Mouse (Mus musculus) ES-CJ7 (cell line): ENCODE measurements around the gene Zbtb7a.

Experiments
- DNase-seq: peaks from one replicate; pipeline ENCODE4 v3.0.0; 2011; ENCODE audit warnings: low read depth, low spot score

Gene Zbtb7a

DNA sequence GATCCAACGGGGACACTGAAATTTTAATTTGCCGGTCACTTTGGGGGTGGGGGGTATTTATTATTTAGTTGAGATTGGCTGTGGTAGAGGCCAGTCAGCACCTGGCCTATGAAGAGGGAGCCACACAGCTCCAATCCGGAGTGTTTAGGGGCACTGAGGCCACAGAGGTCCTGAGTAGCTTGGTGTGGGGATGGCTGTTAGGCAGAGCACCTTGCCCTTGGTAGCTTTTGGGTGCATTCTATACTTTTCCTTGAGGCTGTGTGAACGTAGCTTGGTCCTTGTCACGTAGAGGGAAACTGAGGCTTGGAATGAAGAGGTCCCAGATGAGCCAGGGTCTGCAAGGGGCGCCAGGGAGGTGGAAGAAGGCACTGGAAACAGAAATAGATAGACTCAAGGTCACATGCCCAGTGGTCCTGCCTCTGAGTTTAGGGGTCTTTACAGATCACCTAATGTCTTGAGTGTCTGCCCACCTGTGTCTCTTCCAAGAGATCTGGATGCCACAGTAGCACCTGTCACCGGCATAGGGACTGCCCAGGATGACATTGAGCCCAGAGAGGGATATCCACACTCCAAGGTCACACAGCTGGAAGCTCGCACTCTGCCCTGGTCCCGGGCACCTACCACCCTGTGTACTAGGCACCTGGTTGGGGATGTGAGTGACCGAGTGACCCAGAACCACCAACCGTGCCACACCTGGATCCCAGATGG, 4.0 kb downstream of the Zbtb7a start:
- DNase-seq, result no peak

DNA sequence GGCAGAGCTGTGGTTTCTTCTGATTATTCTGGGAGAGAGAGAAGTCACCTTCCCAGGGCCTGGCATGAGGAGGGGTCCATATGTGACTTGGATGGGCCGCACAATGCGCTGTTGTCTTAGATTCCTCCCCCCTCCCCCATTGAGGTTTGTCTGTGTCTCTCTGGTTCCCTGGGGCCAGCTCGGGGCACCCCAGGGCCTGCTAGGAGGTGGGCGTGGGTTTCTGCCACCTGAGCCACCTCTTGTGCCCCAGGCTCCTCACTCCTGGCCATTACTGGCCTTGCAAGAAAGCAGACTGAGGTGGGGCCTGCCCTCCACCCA, 4.5 kb downstream of the Zbtb7a start:
- no peak for DNase-seq

DNA sequence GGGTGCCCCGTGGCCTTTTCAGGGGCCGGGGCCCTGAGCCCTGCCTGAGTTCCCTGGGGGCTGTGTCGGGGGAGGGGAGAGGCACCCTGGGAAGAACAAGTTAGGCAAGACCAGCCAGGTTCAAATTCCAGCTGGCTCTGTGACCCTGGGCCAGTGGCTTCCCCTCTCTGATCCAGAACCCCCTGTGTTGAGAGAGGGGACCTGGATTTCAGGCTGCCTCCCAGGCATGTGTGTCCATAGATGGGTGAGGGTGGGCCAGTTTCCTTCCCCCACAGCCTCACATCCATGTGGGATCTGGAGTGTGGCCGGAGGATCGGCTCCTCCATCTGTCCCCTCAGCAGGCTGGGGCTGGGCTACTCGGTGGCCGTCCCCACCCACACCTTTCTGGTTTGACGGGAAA, 5.0 kb downstream of the Zbtb7a start:
- DNase-seq, result no peak

DNA sequence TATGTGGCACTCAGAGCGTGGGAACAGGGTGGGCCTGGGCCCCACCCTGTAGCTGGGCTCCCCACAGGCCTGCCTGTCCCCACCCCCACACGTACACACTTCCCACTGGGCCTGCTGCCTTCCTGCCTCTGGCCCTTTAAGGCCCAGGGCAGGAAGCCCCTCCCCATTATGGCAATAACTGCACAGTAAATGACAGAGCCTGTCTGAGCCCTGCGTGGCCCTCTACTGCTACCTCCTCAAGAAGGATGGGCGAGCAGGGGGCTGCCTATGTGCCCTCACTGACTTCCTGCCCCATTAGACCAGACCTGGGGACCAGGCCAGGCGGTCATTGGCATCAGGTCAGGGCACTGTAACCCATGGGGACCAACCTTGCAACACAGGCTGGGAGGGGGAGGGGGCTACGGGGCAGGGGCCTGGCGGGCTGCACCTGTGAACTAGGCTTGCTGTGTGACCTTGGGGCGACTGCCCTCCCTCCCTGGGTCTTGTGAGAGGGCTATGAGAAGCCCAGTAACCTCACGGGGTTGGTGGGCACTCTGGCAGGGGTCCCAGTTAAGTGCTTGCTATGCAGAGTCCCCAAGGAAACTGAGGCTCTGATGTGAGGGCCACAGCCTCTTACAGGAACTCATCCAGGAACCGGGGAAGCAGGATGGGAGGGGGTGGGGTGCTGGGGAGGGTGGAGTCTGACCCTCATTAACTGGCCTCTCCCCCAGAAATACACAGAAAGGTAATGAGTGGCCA, 5.9 kb downstream of the Zbtb7a start:
- peak; percentile 79 for DNase-seq

DNA sequence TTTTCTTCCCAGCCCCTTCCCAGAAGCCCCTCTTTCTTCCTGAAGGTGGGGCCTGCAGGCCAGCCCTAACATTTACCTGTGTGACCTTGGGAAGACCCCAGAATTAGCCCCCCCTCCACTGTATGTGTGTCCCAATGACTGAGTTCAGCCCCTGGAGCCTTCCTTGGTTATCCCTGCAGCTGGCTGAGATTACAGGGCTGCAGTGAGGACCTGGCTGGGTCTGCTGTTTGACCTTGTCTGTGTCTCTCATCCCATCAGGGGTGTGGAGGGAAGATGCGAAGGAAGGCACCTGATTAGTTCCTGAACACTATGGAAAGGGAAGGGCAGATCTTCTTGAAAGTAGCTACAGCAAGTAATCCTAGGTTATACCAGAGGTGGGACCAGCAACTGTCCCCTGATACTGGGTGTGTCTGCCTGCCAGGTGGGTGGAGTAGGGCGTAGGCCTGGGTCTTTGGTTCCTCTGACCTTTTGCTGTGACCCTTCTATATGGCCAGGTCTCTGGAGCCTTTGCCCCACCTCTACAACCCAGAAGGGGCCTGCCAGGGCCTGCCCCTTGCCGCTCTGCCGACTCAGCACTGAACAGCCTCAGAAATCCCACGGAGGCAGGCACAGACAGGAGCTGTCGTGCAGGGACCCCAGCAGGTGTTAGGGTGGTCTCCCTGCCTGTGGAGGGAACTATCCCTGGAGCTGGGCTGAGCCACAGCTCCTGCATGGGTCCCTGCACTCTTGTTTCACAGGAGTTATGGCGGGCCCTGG, 6.6 kb downstream of the Zbtb7a start:
- peak; percentile 94 for DNase-seq

DNA sequence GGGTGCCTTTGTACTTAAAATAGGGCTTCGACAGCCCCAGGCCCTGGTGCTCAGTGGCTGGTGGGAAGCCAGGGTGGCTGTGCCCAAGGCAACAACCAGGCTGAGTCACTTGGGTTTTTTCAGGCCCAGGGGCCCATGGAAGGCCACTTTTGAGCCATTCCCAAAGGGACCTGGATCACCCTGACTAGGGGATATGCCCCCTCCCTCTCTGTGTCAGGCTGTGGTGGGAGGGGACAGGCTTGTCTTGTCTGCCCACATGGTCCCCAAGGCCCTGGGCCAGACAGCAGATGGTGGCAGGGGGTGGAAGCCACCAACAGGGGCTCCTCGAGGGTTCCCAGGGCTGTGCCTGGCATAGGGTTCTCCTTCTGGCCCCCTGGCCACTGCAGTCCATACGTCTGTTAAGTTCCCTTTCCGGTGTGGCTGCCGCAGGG, 7.5 kb downstream of the Zbtb7a start:
- no peak for DNase-seq

DNA sequence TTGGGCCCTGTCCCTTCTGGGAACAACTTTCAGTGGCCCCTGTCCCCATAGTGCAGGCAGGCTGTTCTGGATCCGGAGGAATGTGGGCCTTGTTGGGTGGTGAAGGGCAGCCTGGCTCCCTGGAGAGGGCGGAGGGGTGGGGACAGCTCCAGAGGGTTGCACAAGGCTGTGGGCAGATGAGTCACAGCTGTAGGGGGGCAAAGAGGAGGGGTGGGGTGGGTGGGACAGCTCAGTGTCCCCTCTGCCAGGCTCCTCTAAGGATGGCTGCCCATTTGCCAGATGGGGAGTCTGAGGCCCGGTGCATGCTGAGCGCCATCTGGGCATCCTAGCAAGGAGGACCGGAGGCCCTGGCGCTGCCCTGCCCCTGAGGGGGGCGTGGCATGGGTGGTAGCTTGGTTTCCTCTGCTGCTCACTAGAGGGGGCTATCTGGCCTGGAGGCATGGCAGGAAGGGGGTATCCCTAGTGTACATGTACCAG, 8.2 kb downstream of the Zbtb7a start:
- DNase-seq, result no peak

DNA sequence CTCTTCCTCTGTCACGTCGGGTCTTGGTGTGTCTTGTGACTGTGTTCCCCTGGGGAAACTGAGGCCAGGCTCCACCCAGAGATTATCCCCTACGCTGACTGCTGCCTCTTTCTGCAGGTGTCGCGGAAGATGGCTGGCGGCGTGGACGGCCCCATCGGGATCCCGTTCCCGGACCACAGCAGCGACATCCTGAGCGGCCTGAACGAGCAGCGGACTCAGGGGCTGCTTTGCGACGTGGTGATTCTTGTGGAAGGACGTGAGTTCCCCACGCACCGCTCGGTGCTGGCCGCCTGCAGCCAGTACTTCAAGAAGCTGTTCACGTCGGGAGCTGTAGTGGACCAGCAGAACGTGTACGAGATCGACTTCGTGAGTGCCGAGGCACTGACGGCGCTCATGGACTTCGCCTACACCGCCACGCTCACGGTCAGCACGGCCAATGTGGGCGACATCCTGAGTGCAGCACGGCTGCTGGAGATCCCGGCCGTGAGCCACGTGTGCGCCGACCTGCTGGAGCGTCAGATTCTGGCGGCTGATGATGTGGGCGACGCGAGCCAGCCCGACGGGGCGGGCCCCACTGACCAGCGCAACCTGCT, 8.9 kb downstream of the Zbtb7a start:
- DNase-seq, result no peak

DNA sequence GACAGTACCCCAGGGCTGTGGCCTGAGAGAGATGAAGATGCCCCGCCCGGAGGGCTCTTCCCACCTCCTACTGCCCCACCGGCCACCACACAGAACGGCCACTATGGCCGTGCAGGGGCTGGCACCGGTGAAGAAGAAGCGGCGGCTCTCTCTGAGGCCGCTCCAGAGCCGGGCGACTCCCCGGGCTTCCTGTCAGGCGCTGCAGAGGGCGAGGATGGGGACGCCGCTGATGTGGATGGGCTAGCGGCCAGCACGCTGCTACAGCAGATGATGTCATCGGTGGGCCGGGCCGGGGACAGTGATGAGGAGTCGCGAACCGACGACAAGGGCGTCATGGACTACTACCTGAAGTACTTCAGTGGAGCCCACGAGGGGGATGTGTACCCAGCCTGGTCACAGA, 9.6 kb downstream of the Zbtb7a start:
- no peak for DNase-seq

DNA sequence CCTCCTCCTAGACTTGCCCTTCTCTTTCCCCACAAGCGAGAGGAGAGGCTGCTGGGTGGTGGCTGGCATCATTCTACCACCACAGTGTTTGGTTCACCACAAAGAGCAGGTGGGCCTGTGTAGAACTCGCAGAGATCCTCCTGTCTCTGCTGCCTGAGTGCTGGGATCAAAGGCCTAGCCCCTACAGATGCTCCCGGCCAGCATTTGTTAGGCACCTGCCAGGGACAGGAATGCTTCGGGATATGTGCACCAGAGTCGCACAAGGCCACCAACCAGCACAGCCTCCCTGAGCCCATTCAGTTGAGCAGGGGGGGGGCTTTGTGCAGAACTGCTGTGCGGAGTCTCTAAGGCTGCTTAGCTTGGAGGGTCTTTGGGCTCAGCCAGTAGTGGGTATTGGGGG, 10.3 kb downstream of the Zbtb7a start:
- DNase-seq, result no peak

DNA sequence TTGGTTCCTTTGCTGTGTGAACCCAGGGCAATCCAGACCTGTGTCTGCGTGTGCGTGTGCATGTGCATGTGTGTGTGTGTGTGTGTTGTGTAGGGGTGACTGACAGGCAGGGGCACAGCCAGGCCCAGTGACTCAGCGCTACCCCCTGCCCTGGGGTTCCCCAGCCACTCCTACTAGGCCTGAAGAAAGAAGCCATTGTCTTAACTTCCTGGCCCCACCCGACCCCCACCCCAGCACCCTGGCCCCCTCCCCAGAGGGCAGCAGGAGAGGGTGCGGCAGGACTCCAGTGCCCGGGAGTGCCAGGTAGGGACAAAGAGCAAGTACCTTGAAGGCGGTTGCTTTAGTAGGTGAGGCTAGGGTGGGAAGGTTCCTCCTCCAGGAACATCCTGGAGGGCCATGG, 10.8 kb downstream of the Zbtb7a start:
- no peak for DNase-seq

DNA sequence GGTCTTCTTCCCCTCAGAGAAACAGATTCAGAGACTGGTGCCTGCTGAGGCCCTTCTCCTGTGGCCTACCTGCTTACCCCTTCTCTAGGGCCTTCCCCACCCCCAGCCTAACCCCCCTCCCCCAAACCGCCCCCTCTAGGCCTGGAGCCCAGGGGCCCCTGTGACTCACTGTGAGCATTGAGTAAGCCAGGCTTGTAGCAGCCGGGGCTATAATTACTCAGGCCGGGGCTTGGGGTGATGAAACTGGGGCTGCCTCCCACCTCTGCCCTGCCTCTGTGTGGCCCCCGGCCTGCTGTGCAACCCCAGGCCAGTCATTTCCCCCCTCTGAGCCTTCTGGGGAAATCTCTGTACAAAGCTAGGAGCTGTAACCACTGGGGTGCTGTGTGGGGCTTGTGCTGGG, 11.3 kb downstream of the Zbtb7a start:
- no peak for DNase-seq

DNA sequence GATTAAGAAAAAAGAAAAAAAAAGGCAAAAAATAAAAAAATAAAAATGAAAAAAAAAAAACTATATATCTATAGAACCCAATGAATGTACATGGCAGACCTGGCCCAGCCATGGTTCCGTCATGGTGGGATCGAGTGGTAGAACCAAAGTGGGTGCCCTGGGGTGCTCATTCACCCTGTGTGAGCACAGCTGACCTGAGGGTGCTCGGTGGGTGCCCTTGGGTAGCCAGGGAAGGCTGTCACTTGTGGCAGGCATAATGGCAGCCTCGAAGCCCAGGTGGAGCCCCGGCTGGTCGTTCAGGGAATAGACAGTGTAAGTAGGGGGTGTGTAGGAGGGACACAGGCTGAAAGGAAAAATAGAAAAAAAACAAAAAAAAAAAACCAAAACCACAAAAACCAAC, 16.2 kb downstream of the Zbtb7a start:
- no peak for DNase-seq

DNA sequence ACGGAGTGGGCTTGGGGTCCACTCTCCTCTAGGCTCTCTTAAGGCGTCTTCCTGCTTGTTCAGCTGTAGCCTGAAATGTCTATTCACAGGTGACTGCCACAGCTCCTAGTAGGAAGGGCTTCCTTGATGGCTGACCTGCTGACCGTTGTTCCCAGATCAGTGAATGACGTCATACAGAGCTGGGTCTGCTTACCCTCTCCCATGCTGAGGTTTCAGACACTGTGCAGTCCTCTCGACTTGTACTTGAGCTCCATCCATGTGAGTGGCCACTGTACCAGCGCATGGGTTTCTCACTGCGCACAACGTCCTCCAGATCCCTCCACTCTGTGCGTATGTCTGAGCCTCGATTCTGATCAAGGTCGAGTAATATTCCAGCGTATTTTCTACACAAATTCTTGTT, 17.6 kb downstream of the Zbtb7a start:
- no peak for DNase-seq

DNA sequence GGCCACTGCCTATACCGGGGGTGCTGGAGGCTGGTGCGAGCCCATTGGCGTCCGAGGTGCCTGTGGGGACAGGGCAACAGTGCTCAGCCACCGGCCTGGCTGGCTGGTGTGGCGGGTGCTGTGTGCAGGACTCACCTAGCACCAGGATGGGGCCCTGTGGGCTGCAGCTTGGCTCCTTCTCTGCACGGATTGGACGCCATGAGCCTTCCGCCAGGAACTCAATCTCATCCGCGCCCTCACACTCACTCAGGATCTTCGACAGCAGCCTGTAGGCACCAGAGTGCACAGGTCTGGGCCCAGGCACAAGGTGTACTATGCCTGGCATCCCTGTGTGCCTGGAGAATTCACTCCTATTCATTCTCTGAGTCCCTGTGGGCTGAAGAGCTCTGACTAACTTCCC, 19.3 kb downstream of the Zbtb7a start:
- no peak for DNase-seq

DNA sequence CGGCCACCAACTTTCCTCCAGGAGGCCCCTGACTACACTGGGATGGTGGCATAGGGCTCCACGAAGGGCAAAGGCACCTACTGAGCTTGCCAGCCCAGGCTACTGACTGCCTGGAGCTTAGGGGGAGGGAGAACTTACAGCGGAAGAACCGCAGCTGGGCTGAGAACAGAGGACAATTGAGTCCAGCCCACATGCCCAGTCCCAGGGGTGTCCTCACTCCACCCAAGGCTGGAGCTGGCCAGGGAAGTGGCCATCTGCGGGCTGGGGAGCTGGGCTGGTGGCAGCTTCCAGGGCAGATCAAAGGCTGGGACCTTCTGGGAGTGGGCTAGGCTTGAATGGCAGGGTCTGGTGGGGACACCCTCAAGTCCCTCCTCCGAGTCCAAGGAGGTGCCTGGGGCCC, 19.7 kb downstream of the Zbtb7a start:
- DNase-seq, result no peak

DNA sequence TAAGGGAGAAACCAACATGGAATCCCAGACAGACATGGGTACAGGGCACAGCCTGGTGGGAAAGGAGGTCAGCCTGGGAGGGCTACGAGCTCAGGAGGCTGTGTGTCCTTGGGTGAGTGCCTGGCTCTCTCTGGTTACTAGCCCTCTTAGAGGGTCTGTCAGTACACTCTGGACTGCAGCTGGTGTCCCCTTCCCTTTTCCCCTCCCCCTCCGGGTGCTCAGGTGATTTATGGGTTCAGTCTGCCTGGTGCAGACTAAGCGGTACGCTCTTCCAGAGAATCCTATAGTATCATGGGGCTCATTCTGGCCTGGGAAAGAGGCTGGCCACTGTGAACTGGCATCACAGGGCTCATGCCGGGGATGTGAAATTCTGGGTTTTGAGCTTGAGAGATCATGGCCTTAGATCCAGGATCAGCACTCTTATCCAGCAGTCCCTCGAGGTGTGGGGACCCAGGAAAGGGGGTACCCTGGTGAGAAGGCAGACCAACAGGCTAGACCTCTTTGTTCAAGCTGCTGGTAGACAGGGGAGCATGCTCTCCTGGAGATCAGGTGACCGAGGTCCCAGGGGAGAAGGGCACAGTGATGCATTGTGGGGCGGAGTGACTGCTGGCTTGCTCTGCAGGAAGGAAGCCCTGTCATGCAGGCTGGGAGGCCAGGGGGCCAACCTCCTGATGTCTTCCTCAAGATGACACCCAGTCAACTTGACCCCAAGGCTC, 26.7 kb downstream of the Zbtb7a start:
- DNase-seq, result no peak

DNA sequence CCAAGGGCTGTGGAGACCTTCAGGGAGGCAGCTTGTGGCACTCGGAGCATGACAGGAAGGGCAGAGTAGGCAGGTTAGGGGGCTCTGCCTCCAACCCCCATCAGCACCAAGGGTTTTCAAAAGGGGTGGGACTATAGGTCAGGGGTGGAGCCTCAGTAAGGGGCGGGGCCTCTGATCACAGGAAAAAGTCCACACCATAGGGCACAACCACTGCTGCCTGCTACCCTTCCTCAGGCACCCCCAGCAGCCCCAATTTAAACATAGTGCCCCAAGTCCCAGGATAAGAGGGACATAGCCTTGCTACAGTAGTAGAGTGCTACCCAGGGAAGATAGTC, 27.3 kb downstream of the Zbtb7a start:
- no peak for DNase-seq

DNA sequence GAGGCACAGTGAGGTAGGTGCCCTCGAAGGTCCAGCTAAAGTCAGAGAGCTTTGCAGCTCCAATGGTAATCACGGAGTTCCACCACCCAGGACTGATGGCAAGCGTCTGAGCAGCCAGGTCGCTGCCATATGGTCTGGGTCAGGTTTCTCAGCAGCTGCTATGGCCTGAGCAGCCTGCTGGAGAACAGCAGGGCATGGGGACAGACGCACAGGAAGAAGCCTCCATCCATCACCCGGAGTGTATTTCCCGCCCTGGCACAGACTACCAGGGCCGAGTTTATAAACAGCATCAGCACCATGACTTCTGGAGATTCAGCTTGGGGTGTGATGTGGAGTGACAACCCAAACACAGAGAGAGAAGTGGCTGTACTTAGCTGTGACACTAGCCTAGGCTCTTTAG, 30.1 kb downstream of the Zbtb7a start:
- DNase-seq, result no peak

DNA sequence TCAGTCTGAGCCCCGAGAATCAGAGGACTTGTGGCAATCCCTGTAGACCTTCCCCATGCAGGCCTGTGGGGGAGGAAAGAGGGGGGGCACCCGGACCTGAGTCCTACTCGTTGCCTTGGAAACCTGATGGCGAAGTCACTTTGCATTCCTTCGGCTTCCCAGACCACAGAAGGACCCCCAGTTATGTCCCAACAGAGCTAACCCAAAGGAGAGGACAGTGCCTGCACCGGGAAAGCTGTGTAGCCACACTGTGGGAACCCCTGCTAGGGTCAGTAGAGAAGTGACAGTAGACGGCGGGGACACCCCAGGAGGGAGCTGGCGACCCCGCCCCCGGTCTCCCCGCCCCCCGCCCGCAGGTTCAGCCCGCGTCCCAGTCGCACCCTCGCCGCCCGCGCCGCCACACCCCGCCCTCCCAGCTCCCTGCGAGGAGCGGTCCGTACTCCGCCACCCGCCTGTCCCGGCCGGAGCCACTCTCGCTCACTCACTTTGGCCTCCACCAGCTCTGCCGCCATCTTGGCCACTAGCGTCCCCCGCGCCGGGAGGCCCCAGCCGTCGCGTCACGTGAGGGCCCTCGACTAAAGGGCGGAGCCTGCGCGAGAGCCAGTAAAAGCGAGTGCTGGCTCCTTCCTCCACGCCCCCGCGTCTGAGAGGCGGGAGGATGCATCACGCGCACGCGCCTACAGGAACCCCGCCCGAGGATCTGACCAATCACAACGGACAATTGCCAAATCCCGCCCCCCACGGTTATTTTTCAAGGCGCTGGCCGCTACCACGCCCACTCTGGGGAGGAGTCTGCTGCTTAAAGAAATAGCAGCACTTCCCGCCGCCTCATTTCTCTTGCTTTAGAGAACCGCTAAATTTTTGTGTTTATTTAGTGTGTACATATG, 32.4 kb downstream of the Zbtb7a start, which contains the start of gene Pias4:
Gene Pias4, minus strand, starts transcription at position 724 of the 887 bp plus-strand sequence.
- peak; percentile 99 for DNase-seq

DNA sequence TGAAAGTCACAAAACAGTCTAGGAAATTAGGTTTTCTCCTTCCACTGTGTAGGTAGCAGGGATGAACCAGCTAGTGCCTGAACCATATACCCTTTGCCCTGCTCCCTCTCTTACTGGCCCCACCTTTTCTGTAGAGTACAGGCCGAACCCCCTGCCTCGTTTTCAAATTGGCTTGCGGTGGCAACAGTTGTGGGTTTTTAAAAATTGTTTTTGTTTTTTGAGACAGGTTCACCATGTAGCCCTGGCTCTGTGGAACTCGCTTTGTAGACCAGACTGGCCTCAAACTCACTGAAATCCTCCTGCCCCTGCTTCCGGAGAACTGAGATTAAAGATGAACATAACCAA, 33.0 kb downstream of the Zbtb7a start:
- no peak for DNase-seq
